Mouse (Mus musculus): Measurements from ENCODE around the gene Itpk1. TPM values are rescaled to one million over a fixed set of nuclear protein-coding genes. Genes with fewer than 3 reads are reported as not detected.

The Itpk1 gene
- polyA plus RNA-seq, 1 experiment from 2014 or later: 24.0 TPM

GRCm38 (mm10) chr12:102699156-102699555 is 5.6 kb downstream of the Itpk1 start:
- 29% methylated on average over 1 of the region's 1 CpGs for WGBS
- peak overlapping the region; percentile 3; the same call in 1 of the 2 replicates for H3K27ac ChIP-seq (replicated peaks; ENCODE audit: low read depth, low read length)
- no peaks in the 10 kb centered on the region for H3K27me3 ChIP-seq (ENCODE audit: control insufficient read depth, insufficient read depth, low read length)
- no peak for ATAC-seq (ENCODE audit: low FRiP score, low TSS enrichment)
- H3K4me3 ChIP-seq (replicated peaks; ENCODE audit: low read depth, low read length): no peak overlapping the region
- H3K4me1 ChIP-seq (ENCODE audit: control insufficient read depth, insufficient read depth, low read length): peaks cover 34% of the 10 kb centered on the region
- DNase-seq: no peak
- H3K4me2 ChIP-seq (ENCODE audit: low read length): no peak overlapping the region
- no peaks in the 10 kb centered on the region for H3K36me3 ChIP-seq (ENCODE audit: control insufficient read depth, insufficient read depth, low read length)
- no peaks in the 10 kb centered on the region for H3K9me3 ChIP-seq (ENCODE audit: control insufficient read depth, low read length)
- H3K9ac ChIP-seq (replicated peaks; ENCODE audit: low read length): no peak overlapping the region

GRCm38 (mm10) chr12:102698089-102698684 is 6.5 kb downstream of the Itpk1 start:
- Histone ChIP-seq H3K4me2 (ENCODE audit: low read length) (no peak overlapping the region), H3K9ac (replicated peaks; ENCODE audit: low read length) (peak overlapping the region; percentile 4; the same call in 1 of the 2 replicates), H3K4me1 (ENCODE audit: control insufficient read depth, insufficient read depth, low read length) (peaks cover 30% of the 10 kb centered on the region), H3K9me3 (ENCODE audit: control insufficient read depth, low read length) (no peaks in the 10 kb centered on the region), H3K36me3 (ENCODE audit: control insufficient read depth, insufficient read depth, low read length) (no peaks in the 10 kb centered on the region), H3K4me3 (replicated peaks; ENCODE audit: low read depth, low read length) (no peak overlapping the region), H3K27ac (replicated peaks; ENCODE audit: low read depth, low read length) (peak overlapping the region; percentile 3), H3K27me3 (ENCODE audit: control insufficient read depth, insufficient read depth, low read length) (no peaks in the 10 kb centered on the region)
- DNase-seq (peak; percentile 47), ATAC-seq (ENCODE audit: low FRiP score, low TSS enrichment) (0 out of 2 replicates have a peak, but pooled peaks have one; percentile 14)
- WGBS: 11% methylated on average over 1 of the region's 1 CpGs

GRCm38 (mm10) chr12:102697381-102697780 is 7.3 kb downstream of the Itpk1 start:
- ATAC-seq (ENCODE audit: low FRiP score, low TSS enrichment): no peak
- Histone ChIP-seq H3K4me1 (ENCODE audit: control insufficient read depth, insufficient read depth, low read length) (peaks cover 24% of the 10 kb centered on the region), H3K36me3 (ENCODE audit: control insufficient read depth, insufficient read depth, low read length) (no peaks in the 10 kb centered on the region), H3K27ac (replicated peaks; ENCODE audit: low read depth, low read length) (no peak overlapping the region), H3K9ac (replicated peaks; ENCODE audit: low read length) (no peak overlapping the region), H3K4me3 (replicated peaks; ENCODE audit: low read depth, low read length) (no peak overlapping the region), H3K4me2 (ENCODE audit: low read length) (no peak overlapping the region), H3K9me3 (ENCODE audit: control insufficient read depth, low read length) (no peaks in the 10 kb centered on the region), H3K27me3 (ENCODE audit: control insufficient read depth, insufficient read depth, low read length) (no peaks in the 10 kb centered on the region)
- WGBS: 79% methylated on average over 7 of the region's 7 CpGs
- DNase-seq: no peak

GRCm38 (mm10) chr12:102696635-102697354 is 7.9 kb downstream of the Itpk1 start:
- H3K27me3 ChIP-seq (ENCODE audit: control insufficient read depth, insufficient read depth, low read length): no peaks in the 10 kb centered on the region
- ATAC-seq (ENCODE audit: low FRiP score, low TSS enrichment) (no peak), DNase-seq (no peak)
- no peak overlapping the region for H3K9ac ChIP-seq (replicated peaks; ENCODE audit: low read length)
- H3K36me3 ChIP-seq (ENCODE audit: control insufficient read depth, insufficient read depth, low read length): no peaks in the 10 kb centered on the region
- peaks cover 18% of the 10 kb centered on the region for H3K4me1 ChIP-seq (ENCODE audit: control insufficient read depth, insufficient read depth, low read length)
- WGBS: 92% methylated on average over 14 of the region's 14 CpGs
- no peak overlapping the region for H3K4me2 ChIP-seq (ENCODE audit: low read length)
- no peak overlapping the region for H3K4me3 ChIP-seq (replicated peaks; ENCODE audit: low read depth, low read length)
- no peak overlapping the region for H3K27ac ChIP-seq (replicated peaks; ENCODE audit: low read depth, low read length)
- H3K9me3 ChIP-seq (ENCODE audit: control insufficient read depth, low read length): no peaks in the 10 kb centered on the region

- no peak overlapping the region for H3K4me3 ChIP-seq (replicated peaks; ENCODE audit: low read depth, low read length)
- H3K9me3 ChIP-seq (ENCODE audit: control insufficient read depth, low read length): no peaks in the 10 kb centered on the region
- ATAC-seq (ENCODE audit: low FRiP score, low TSS enrichment) (no peak), DNase-seq (no peak)
- H3K27me3 ChIP-seq (ENCODE audit: control insufficient read depth, insufficient read depth, low read length): no peaks in the 10 kb centered on the region
- no peak overlapping the region for H3K27ac ChIP-seq (replicated peaks; ENCODE audit: low read depth, low read length)
- H3K4me1 ChIP-seq (ENCODE audit: control insufficient read depth, insufficient read depth, low read length): peaks cover 18% of the 10 kb centered on the region
- WGBS: 60% methylated on average over 18 of the region's 18 CpGs
- H3K4me2 ChIP-seq (ENCODE audit: low read length): no peak overlapping the region
- no peaks in the 10 kb centered on the region for H3K36me3 ChIP-seq (ENCODE audit: control insufficient read depth, insufficient read depth, low read length)
- H3K9ac ChIP-seq (replicated peaks; ENCODE audit: low read length): no peak overlapping the region
Observed at GRCm38 (mm10) chr12:102695369-102696239, 9.1 kb downstream of the Itpk1 start.

GRCm38 (mm10) chr12:102691761-102692160 is 13.0 kb downstream of the Itpk1 start:
- WGBS: 85% methylated on average over 6 of the region's 7 CpGs
- Histone ChIP-seq H3K9me3 (ENCODE audit: control insufficient read depth, low read length) (no peaks in the 10 kb centered on the region), H3K4me2 (ENCODE audit: low read length) (no peak overlapping the region), H3K36me3 (ENCODE audit: control insufficient read depth, insufficient read depth, low read length) (no peaks in the 10 kb centered on the region), H3K9ac (replicated peaks; ENCODE audit: low read length) (no peak overlapping the region), H3K4me3 (replicated peaks; ENCODE audit: low read depth, low read length) (no peak overlapping the region), H3K4me1 (ENCODE audit: control insufficient read depth, insufficient read depth, low read length) (0 out of 2 replicates have a peak, but pooled peaks cover 3% of the 10 kb centered on the region), H3K27me3 (ENCODE audit: control insufficient read depth, insufficient read depth, low read length) (no peaks in the 10 kb centered on the region), H3K27ac (replicated peaks; ENCODE audit: low read depth, low read length) (no peak overlapping the region)
- DNase-seq (no peak), ATAC-seq (ENCODE audit: low FRiP score, low TSS enrichment) (no peak)

GRCm38 (mm10) chr12:102691180-102691579 is 13.6 kb downstream of the Itpk1 start:
- WGBS: 77% methylated on average over 11 of the region's 11 CpGs
- Histone ChIP-seq H3K4me1 (ENCODE audit: control insufficient read depth, insufficient read depth, low read length) (peaks cover 3% of the 10 kb centered on the region; the same call in 1 of the 2 replicates), H3K36me3 (ENCODE audit: control insufficient read depth, insufficient read depth, low read length) (no peaks in the 10 kb centered on the region), H3K9me3 (ENCODE audit: control insufficient read depth, low read length) (no peaks in the 10 kb centered on the region), H3K9ac (replicated peaks; ENCODE audit: low read length) (no peak overlapping the region), H3K27ac (replicated peaks; ENCODE audit: low read depth, low read length) (no peak overlapping the region), H3K27me3 (ENCODE audit: control insufficient read depth, insufficient read depth, low read length) (no peaks in the 10 kb centered on the region), H3K4me3 (replicated peaks; ENCODE audit: low read depth, low read length) (no peak overlapping the region), H3K4me2 (ENCODE audit: low read length) (no peak overlapping the region)
- ATAC-seq (ENCODE audit: low FRiP score, low TSS enrichment): no peak
- DNase-seq: no peak

GRCm38 (mm10) chr12:102689773-102690563 is 14.8 kb downstream of the Itpk1 start:
- ATAC-seq (ENCODE audit: low FRiP score, low TSS enrichment) (no peak), DNase-seq (no peak)
- WGBS: 92% methylated on average over 15 of the region's 15 CpGs
- Histone ChIP-seq H3K4me2 (ENCODE audit: low read length) (no peak overlapping the region), H3K36me3 (ENCODE audit: control insufficient read depth, insufficient read depth, low read length) (no peaks in the 10 kb centered on the region), H3K9me3 (ENCODE audit: control insufficient read depth, low read length) (no peaks in the 10 kb centered on the region), H3K4me1 (ENCODE audit: control insufficient read depth, insufficient read depth, low read length) (peaks cover 11% of the 10 kb centered on the region), H3K4me3 (replicated peaks; ENCODE audit: low read depth, low read length) (no peak overlapping the region), H3K27me3 (ENCODE audit: control insufficient read depth, insufficient read depth, low read length) (no peaks in the 10 kb centered on the region), H3K9ac (replicated peaks; ENCODE audit: low read length) (no peak overlapping the region), H3K27ac (replicated peaks; ENCODE audit: low read depth, low read length) (no peak overlapping the region)
